Mouse (Mus musculus) testis, adult 2 months (tissue): ENCODE results near the gene Dram2.

ENCODE experiments used
- CTCF ChIP-seq: fragments of 200-500 bp; IDR thresholded peaks from 2 replicates; pipeline ENCODE4 v1.5.1; 2012; ENCODE audit warnings: low read depth, mild to moderate bottlenecking, inconsistent platforms, low read length, moderate library complexity; ENCODE audit not compliant: control insufficient read depth, insufficient read depth, insufficient replicate concordance
- POLR2A ChIP-seq: fragments of 200-500 bp; IDR thresholded peaks from 2 replicates; pipeline ENCODE4 v1.6.1; 2012; ENCODE audit warnings: low read depth, mild to moderate bottlenecking, inconsistent platforms, low read length, moderate library complexity; ENCODE audit not compliant: control insufficient read depth

DNA sequence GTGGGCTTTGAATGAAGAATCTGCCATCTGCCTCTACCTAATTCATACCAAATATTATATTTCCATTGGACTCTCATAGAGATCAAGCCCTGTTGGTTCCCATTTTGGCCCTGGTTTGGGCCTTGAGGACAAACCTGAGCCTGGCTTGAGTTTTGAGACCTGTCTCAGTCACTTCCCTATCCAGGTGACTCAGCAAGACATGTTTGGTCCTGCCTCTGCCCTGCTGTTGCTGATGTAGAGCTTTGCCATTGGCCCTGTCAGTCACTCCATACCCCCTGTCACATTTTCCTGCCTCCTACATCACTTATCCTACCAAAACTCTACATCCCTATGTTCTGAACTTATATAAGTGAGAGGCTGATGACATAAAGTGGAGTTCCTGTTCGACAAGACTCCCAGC lies 70.5 kb downstream of the Dram2 start:
- TF ChIP-seq CTCF (no peak), POLR2A (no peak)
